Mouse (Mus musculus) WW6 (cell line): ENCODE measurements around the gene Sec1.
"Not testable (repeated sequence)": the region's sequence is repeated elsewhere in the genome, so short reads cannot be mapped to it uniquely, and the experiment has no call there.

ENCODE experiments used
- DNase-seq: peaks from one replicate; pipeline ENCODE4 v3.0.0-alpha.2; 2013; ENCODE audit warnings: low read depth, low spot score

The Sec1 gene

GRCm38 (mm10) chr7:45679966-45680621 lies 14.1 kb downstream of the Sec1 start:
- DNase-seq = no peak

- DNase-seq = no peak
Measured at GRCm38 (mm10) chr7:45678513-45678912, 15.7 kb downstream of the Sec1 start.

GRCm38 (mm10) chr7:45677627-45678295 lies 16.4 kb downstream of the Sec1 start:
- no peak for DNase-seq

- no peak for DNase-seq
Measured at GRCm38 (mm10) chr7:45668921-45669320, 25.3 kb downstream of the Sec1 start.

GRCm38 (mm10) chr7:45667761-45668160 lies 26.4 kb downstream of the Sec1 start:
- DNase-seq = no peak

GRCm38 (mm10) chr7:45666161-45666560 lies 28.0 kb downstream of the Sec1 start, which contains the start of gene Fut2:
Gene Fut2, minus strand, starts transcription at chr7:45666394.
- no peak for DNase-seq

- no peak for DNase-seq
Measured at GRCm38 (mm10) chr7:45665303-45666138, 28.7 kb downstream of the Sec1 start.

- DNase-seq = not testable (repeated sequence)
Measured at GRCm38 (mm10) chr7:45661702-45662101, 32.5 kb downstream of the Sec1 start.

- no peak for DNase-seq
Measured at GRCm38 (mm10) chr7:45660746-45661478, 33.3 kb downstream of the Sec1 start.

GRCm38 (mm10) chr7:45654424-45655047 lies 39.7 kb downstream of the Sec1 start:
- peak; percentile 57 for DNase-seq

GRCm38 (mm10) chr7:45650484-45650883 lies 43.7 kb downstream of the Sec1 start:
- not testable (repeated sequence) for DNase-seq

- DNase-seq = no peak
Measured at GRCm38 (mm10) chr7:45649351-45649750, 44.9 kb downstream of the Sec1 start.

- DNase-seq = no peak
Measured at GRCm38 (mm10) chr7:45646671-45647070, 47.5 kb downstream of the Sec1 start.

- DNase-seq = no peak
Measured at GRCm38 (mm10) chr7:45645591-45645971, 48.6 kb downstream of the Sec1 start.

- DNase-seq = no peak
Measured at GRCm38 (mm10) chr7:45644872-45645590, 49.2 kb downstream of the Sec1 start.

- DNase-seq = no peak
Measured at GRCm38 (mm10) chr7:45644183-45644582, 50.0 kb downstream of the Sec1 start.

GRCm38 (mm10) chr7:45643441-45644178 lies 50.6 kb downstream of the Sec1 start:
- peak; percentile 94 for DNase-seq

- DNase-seq = no peak
Measured at GRCm38 (mm10) chr7:45642503-45643255, 51.5 kb downstream of the Sec1 start.

GRCm38 (mm10) chr7:45642083-45642482 lies 52.1 kb downstream of the Sec1 start:
- DNase-seq = no peak
